Mouse (Mus musculus): Measurements from ENCODE around the gene Scd2. TPM values are rescaled to one million over a fixed set of nuclear protein-coding genes. Genes with fewer than 3 reads are reported as not detected.
"Not testable (repeated sequence)": the region's sequence is repeated elsewhere in the genome, so short reads cannot be mapped to it uniquely, and the experiment has no call there.

Gene Scd2
- total RNA-seq, 2 experiments from 2014 or later, result 555 to 608 TPM

DNA sequence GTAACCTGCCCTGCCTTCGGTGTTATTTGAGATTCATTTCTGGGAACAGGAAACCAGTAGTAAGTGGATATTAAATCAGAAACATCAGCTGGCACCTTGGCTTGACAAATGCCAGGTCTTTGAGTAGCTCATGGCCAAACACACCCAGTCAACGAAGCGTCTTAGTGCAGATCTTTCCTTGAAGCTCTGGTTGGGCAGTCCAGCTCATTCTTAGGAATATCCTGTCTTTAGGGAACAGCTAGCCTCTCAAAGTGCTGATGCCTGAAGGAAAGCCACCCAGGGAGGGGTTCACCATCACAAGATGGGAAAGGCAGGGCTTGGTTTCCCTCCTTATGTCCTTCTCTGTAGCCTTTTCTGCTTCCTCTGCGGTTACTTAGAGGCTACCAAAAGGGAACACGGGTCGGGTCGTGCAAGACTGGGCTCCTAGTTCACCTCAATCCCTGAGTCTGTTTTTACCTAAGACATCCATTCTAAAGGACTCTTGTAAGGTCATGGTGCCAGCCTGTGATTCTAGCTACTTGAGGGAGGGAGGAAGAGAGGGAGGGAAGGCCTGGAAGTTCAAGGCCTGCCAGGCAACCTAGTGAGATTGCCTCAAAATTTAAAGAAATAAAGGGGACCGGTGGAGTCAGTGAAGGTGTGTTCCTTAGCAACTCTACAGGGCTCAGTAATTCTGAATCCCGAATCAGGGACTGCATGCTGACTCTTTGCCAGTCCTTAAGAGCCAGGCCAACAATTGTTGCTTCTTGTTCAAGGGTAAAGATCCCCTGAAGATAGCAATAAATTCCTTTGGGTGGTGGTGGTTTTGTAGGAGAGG is 13.8 kb downstream of the Scd2 start:
- no peak for DNase-seq (ENCODE audit: low spot score in 2 of 2)
- intact Hi-C loops (cut with DNase I), result no loop called here

DNA sequence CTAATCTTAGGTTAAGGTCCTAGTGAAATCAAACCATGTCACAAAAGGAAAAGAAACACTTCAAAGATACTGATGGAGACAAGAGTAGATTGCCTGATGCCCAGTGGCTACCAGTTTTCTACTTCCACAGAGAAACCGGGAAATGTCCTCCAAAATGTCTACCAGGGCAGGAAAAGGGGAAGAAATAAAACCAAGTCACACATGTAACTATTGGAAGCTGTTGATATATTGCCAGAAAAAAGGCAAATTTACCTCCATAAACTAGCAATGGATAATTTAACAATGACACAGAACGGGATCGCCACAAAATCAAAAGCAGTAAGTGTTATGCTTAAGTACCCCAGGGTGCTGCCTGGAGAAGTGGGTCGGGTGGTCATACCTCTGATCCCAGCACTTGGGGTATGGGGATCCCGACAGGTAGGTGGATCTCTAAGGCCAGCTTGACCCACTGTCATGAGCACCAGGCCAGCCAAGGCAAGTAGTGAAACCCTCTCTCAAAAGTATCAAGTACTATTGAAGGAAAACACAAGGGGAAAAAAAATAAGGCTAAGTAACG is 14.5 kb downstream of the Scd2 start:
- intact Hi-C loops (cut with DNase I), result no loop called here
- DNase-seq (ENCODE audit: low spot score in 2 of 2), result no peak

DNA sequence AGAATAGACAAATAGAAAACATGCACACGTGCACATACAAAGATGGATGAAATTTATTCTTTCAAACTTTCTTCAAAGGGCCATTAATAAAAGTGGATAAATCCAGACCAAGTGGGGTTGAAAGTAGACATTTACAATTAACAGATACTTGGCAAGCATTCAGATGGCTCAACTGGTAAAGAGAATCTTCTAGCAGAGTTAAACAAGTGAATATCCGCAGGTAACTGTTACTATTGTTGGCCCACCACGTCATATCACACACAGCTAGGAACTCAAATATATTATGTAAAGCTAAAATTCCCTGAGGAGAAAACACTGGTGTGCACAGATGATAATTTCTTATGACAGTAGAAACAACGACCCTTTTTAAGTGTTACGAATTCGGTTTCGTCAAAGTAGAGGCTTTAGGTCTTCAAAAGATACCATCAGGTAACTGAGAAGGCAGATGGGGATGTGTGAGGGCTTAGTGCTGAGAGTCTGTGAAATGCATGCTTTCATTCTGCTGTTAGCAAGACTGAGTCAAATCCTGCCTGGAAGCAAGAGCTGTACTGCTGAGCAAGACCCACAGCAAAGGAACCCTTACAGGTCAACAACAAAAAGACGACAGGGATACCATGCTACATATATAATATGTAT is 15.3 kb downstream of the Scd2 start:
- intact Hi-C loops (cut with DNase I), result no loop called here
- no peak for DNase-seq (ENCODE audit: low spot score in 2 of 2)

GRCm38 (mm10) chr19:44309351-44310154 is 16.1 kb downstream of the Scd2 start:
- DNase-seq (ENCODE audit: low spot score in 2 of 2), result no peak
- intact Hi-C loops (cut with DNase I), result loop anchor here (5.0 kb wide), 1 partner anchor 108 kb away; no protein-coding TSS in a partner anchor

- intact Hi-C loops (cut with DNase I), result loop anchor here (5.0 kb wide), 1 partner anchor 107 kb away; no protein-coding TSS in a partner anchor
- not testable (repeated sequence) for DNase-seq (ENCODE audit: low spot score in 2 of 2)
These were observed 16.7 kb downstream of the Scd2 start for GRCm38 (mm10) chr19:44310155-44310575.

- intact Hi-C loops (cut with DNase I), result loop anchor here (5.0 kb wide), 1 partner anchor 106 kb away; no protein-coding TSS in a partner anchor
- DNase-seq (ENCODE audit: low spot score in 2 of 2), result no peak
These were observed 17.3 kb downstream of the Scd2 start for GRCm38 (mm10) chr19:44310814-44311213.

DNA sequence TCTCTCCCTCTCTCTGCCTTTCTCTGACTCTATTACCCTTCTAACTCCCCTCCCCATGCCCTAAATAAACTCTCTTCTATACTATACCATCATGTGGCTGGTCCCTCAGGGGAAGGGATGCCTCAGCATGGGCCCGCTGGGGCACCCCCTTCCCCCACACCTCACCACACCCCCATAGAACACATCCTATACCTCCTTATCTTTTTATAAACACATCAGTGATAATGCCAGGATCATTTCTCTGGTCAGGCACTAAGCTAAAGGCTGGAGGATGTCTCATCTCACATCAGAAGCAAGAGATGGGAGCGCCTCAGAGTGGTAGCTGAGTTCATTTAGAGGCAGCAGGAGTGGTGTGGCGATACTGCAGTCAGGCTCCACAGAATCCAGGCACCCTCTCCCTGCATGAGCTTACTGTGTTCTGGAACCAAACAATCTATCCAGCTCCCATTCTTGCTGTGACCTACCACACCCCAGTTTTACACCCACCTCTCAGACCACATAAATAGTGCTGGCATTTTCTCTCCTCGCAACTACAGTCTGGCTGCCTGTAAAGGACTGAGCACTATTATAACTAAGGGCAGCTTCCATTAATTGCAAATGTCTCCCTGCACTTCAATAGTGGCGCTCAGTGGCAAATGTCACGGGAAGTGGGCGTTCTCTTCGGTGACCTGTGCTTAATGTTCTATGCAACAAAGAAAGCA is 18.0 kb downstream of the Scd2 start:
- intact Hi-C loops (cut with DNase I), result loop anchor here (5.0 kb wide), 1 partner anchor 106 kb away; no protein-coding TSS in a partner anchor
- no peak for DNase-seq (ENCODE audit: low spot score in 2 of 2)

- intact Hi-C loops (cut with DNase I), result loop anchor here (5.0 kb wide), 1 partner anchor 105 kb away; no protein-coding TSS in a partner anchor
- no peak for DNase-seq (ENCODE audit: low spot score in 2 of 2)
These were observed 18.5 kb downstream of the Scd2 start for GRCm38 (mm10) chr19:44312007-44312360.

- intact Hi-C loops (cut with DNase I), result loop anchor here (5.0 kb wide), 1 partner anchor 104 kb away; no protein-coding TSS in a partner anchor
These were observed 19.6 kb downstream of the Scd2 start for GRCm38 (mm10) chr19:44313066-44313465.

GRCm38 (mm10) chr19:44314327-44314759 is 20.9 kb downstream of the Scd2 start:
- DNase-seq (ENCODE audit: low spot score in 2 of 2), result peak; percentile 78 to 83
- intact Hi-C loops (cut with DNase I), result loop anchor here (5.0 kb wide), 1 partner anchor 103 kb away; no protein-coding TSS in a partner anchor

More at GRCm38 (mm10) chr19:44313066-44313465, 19.6 kb downstream of the Scd2 start:
- no peak for DNase-seq (ENCODE audit: low spot score in 2 of 2)

DNA sequence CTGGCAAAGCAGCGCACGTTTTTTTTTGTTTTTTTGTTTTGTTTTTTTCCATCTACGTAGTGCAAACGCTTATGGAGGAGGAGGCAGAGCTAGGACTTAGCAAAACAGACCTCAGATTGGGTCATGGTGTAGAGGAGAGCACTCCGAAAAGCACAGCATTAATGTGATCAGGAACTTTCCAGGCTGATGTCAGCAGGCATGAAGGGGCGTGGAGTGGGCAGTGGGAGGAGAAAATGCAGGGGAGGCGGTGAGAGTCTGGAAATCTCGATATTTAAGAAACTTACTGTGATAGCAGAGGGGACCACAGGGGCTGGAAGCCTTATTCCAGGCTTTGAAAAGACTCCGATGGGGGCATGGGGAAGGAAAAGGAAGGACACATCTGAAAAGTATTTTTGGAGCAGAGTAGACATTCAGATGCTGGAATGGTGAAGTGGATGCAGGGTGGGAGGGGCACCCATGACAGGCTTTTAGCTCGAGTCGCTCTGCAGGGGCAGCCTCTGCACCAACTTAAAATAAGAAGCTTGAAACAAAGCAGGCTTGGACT is 21.5 kb downstream of the Scd2 start:
- no peak for DNase-seq (ENCODE audit: low spot score in 2 of 2)

GRCm38 (mm10) chr19:44316752-44317315 is 23.4 kb downstream of the Scd2 start:
- intact Hi-C loops (cut with DNase I), result no loop called here
- DNase-seq (ENCODE audit: low spot score in 2 of 2), result no peak

More for the DNA sequence above, 21.5 kb downstream of the Scd2 start:
- intact Hi-C loops (cut with DNase I), result loop anchor here (5.0 kb wide), 1 partner anchor 102 kb away; no protein-coding TSS in a partner anchor

- DNase-seq (ENCODE audit: low spot score in 2 of 2), result no peak
- intact Hi-C loops (cut with DNase I), result no loop called here
These were observed 23.9 kb downstream of the Scd2 start for GRCm38 (mm10) chr19:44317391-44317790.

GRCm38 (mm10) chr19:44318545-44318944 is 25.1 kb downstream of the Scd2 start:
- DNase-seq (ENCODE audit: low spot score in 2 of 2), result no peak
- intact Hi-C loops (cut with DNase I), result no loop called here

- intact Hi-C loops (cut with DNase I), result no loop called here
- DNase-seq (ENCODE audit: low spot score in 2 of 2), result no peak
These were observed 26.8 kb downstream of the Scd2 start for GRCm38 (mm10) chr19:44320316-44320715.

DNA sequence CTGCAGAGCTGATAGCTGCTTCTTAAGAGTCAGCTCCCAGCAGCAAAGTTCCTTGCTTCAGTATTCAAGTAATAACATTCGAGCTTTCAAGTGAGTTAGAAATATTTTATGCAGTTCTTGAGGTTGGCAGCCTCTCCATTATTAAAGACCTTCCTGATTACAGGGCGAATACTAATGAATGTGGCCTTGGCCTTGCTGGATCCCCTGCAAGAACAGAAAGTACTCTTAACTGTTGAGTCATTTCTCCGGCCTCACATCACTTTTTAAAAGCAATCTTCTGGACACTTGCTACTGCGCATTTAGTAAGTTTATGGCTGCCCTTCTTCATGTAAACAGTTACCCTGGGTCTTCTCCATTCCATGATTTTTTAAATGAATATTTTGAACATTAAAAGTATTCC is 27.7 kb downstream of the Scd2 start:
- DNase-seq (ENCODE audit: low spot score in 2 of 2), result no peak
- intact Hi-C loops (cut with DNase I), result no loop called here

DNA sequence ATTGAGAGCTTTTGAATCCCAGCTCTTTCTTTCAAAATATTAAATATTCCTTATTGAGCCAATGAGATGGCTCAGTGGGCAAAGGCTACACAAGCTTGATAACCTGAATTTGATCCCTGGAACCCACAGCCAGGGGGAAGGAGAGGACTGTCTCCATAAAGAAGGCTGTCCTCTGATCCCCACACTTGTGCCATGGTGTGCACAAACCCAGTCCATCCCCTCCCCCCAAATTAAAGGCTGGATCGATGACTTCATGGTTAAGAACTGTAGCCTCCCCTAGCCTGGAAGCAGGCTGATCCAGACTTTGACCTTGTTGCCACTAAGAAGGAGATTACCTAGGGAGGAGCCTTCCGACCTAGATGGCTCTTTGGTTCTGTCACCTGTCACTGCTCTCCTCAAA is 28.2 kb downstream of the Scd2 start:
- DNase-seq (ENCODE audit: low spot score in 2 of 2), result no peak
- intact Hi-C loops (cut with DNase I), result no loop called here

DNA sequence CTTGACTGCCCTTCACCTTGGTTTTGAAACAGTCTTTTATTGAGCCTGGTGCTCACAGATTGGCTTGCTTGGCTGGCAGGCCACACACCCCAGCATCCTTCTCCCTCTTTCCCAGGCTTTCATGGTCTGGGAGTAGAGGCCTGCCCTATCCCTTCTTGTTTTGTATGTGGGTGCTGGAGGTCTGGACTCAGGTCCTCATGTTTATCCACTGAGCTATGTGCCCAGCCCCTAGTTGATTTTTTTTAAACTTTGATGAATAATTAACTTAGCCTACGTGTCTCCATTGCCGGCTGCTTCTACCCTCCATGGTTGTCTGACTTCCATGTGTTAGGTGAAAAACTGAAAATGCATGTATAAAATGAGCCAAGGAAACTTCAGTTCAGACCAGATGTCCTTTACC is 36.1 kb downstream of the Scd2 start:
- intact Hi-C loops (cut with DNase I), result no loop called here
- no peak for DNase-seq (ENCODE audit: low spot score in 2 of 2)

Data from left cerebral cortex, postnatal 14 days (tissue).